ENCODE assay signal across 29 mouse cellular contexts in genomic region chr7:121636732-121637131, GRCm38 (mm10).
DNase-seq lines count a peak whose midpoint lies in the region; ATAC-seq and TF ChIP-seq lines count a peak whose summit lies in the region.
"Had no signal": no experiment of that assay in that cellular context is flagged by ENCODE, and none has a peak within 500 bp of the region (broad histone marks: within the 10 kb centered on the region; RNA-seq: fewer than 3 reads in every experiment).

No protein-coding gene starts in this region.

- in situ Hi-C loops in CH12.LX (cut with MboI; ENCODE audit: low pct_ligation_motif_present, low pct_unique_long_range_greater_than_20kb, low sequenced_read_pairs), result no loop called here

- H3K27me3 ChIP-seq in CH12.LX (replicated peaks), result no peaks in the 10 kb centered on the region
- H3K27me3 ChIP-seq: embryonic facial prominence, embryonic 15.5 days; forebrain, embryonic 12.5 days; hindbrain, embryonic 12.5 days; liver, embryonic 15.5 days; neural tube, embryonic 15.5 days had no signal

- TF ChIP-seq RAD21 in CH12.LX (IDR thresholded peaks at IDR 0.05; ENCODE audit: low read depth, low read length), result no peak

- TF ChIP-seq EP300 in CH12.LX (IDR thresholded peaks at IDR 0.05; ENCODE audit: low read length), result no peak

- H3K79me2 ChIP-seq in CH12.LX (replicated peaks; ENCODE audit: control insufficient read depth, extremely low read depth, insufficient read depth, poor library complexity, severe bottlenecking), result no peaks in the 10 kb centered on the region

- H3K27ac ChIP-seq in CH12.LX (ENCODE audit: insufficient read depth, low read depth), result no peak overlapping the region
- H3K27ac ChIP-seq in bone marrow macrophage, adult 2 months (ENCODE audit: insufficient read depth, low read depth, low read length), result 0 out of 2 replicates have a peak overlapping the region, but pooled peaks have one; percentile 13
- H3K27ac ChIP-seq: embryonic facial prominence, embryonic 10.5 days; embryonic facial prominence, embryonic 15.5 days; forebrain, embryonic 12.5 days; heart, embryonic 10.5 days; hindbrain, embryonic 12.5 days; liver, embryonic 15.5 days; neural tube, embryonic 15.5 days had no signal

- H3K9me3 ChIP-seq in CH12.LX (replicated peaks; ENCODE audit: low read length), result no peaks in the 10 kb centered on the region
- H3K9me3 ChIP-seq: forebrain, embryonic 12.5 days; heart, embryonic 10.5 days; hindbrain, embryonic 12.5 days; liver, embryonic 15.5 days had no signal

- DNase-seq in lung, postnatal 25 days (ENCODE audit: low spot score), result peak; percentile 7
- no peak for DNase-seq in lung, postnatal 4 days
- peak; percentile 6 for DNase-seq in CH12.LX (ENCODE audit: extremely low read depth)
- DNase-seq in Muller cell, postnatal 12 days (ENCODE audit: inconsistent ontology term), result no peak
- DNase-seq in left cerebral cortex, adult 11 months (ENCODE audit: low spot score), result no peak
- DNase-seq: adrenal gland, adult 2 months; adrenal gland, postnatal 36 days; cerebellum, adult 2 months; cerebellum, postnatal 14 days; forebrain, postnatal 0 days; heart, postnatal 36 days; kidney, postnatal 36 days; layer of hippocampus, postnatal 36 days; liver; midbrain, embryonic 14.5 days; retina, postnatal 1 day; right cerebral cortex, postnatal 14 days; thymus, postnatal 14 days had no signal

- peaks cover 0 to 21% of the 10 kb centered on the region in 2 experiments; a peak in 2 of 4 replicates for H3K4me1 ChIP-seq in CH12.LX (ENCODE audit: control insufficient read depth in 1 of 2, insufficient read depth in 2 of 2)
- peaks cover 7% of the 10 kb centered on the region for H3K4me1 ChIP-seq in bone marrow macrophage, adult 2 months (ENCODE audit: control insufficient read depth, insufficient read depth, low read length)
- H3K4me1 ChIP-seq: embryonic facial prominence, embryonic 10.5 days; embryonic facial prominence, embryonic 15.5 days; forebrain, embryonic 12.5 days; liver, embryonic 15.5 days; neural tube, embryonic 15.5 days had no signal

- dilution Hi-C loops in CH12.LX (cut with MboI; ENCODE audit: extremely low pct_ligation_motif_present, extremely low pct_unique_long_range_greater_than_20kb, low sequenced_read_pairs), result no loop called here

- H3K36me3 ChIP-seq in CH12.LX (replicated peaks in 1 of 2; ENCODE audit: control insufficient read depth in 1 of 2, insufficient read depth in 1 of 2, low read length in 1 of 2), result no peaks in the 10 kb centered on the region
- H3K36me3 ChIP-seq: embryonic facial prominence, embryonic 10.5 days; embryonic facial prominence, embryonic 15.5 days; forebrain, embryonic 12.5 days; heart, embryonic 10.5 days; hindbrain, embryonic 12.5 days; liver, embryonic 15.5 days; neural tube, embryonic 15.5 days had no signal

- TF ChIP-seq POLR2A in CH12.LX (IDR thresholded peaks at IDR 0.05; ENCODE audit: low read depth, low read length), result no peak
- no peak for TF ChIP-seq POLR2A in bone marrow macrophage, adult 2 months (IDR thresholded peaks at IDR 0.05; ENCODE audit: borderline replicate concordance, low read depth, low read length)

- no peak overlapping the region for H3K4me3 ChIP-seq in CH12.LX (replicated peaks in 1 of 3; ENCODE audit: low read depth in 2 of 3, low read length in 2 of 3, poor library complexity in 1 of 3)
- no peak overlapping the region for H3K4me3 ChIP-seq in bone marrow macrophage, adult 2 months (ENCODE audit: insufficient read depth, low read length)
- H3K4me3 ChIP-seq: embryonic facial prominence, embryonic 10.5 days; embryonic facial prominence, embryonic 15.5 days; forebrain, embryonic 12.5 days; heart, embryonic 10.5 days; hindbrain, embryonic 12.5 days; liver, embryonic 15.5 days; neural tube, embryonic 15.5 days had no signal

- peak; percentile 58 for ATAC-seq in megakaryocyte progenitor cell, adult 5-6 weeks (replicated peaks; ENCODE audit: poor library complexity)
- ATAC-seq: activated CD4-positive, CD25-positive, alpha-beta regulatory T cell, adult 4 months; forebrain, postnatal 0 days; intestine, embryonic 16.5 days had no signal

- no peak overlapping the region for H3K9ac ChIP-seq in CH12.LX (ENCODE audit: insufficient read depth, low read depth)
- H3K9ac ChIP-seq: embryonic facial prominence, embryonic 15.5 days; forebrain, embryonic 12.5 days; forebrain, postnatal 0 days; hindbrain, embryonic 12.5 days; liver, embryonic 15.5 days; neural tube, embryonic 15.5 days had no signal

- no peak overlapping the region for H3K4me2 ChIP-seq in CH12.LX (ENCODE audit: insufficient read depth, low read depth, poor library complexity, severe bottlenecking)
- H3K4me2 ChIP-seq: embryonic facial prominence, embryonic 15.5 days; forebrain, embryonic 12.5 days; hindbrain, embryonic 12.5 days; liver, embryonic 15.5 days; neural tube, embryonic 15.5 days had no signal

- no peak for TF ChIP-seq CTCF in CH12.LX (conservative IDR thresholded peaks at IDR 0.05 in 1 of 2, IDR thresholded peaks at IDR 0.05 in 1 of 2; ENCODE audit: low read depth in 2 of 2, low read length in 2 of 2)
- no peak for TF ChIP-seq CTCF in bone marrow macrophage, adult 2 months (IDR thresholded peaks at IDR 0.05; ENCODE audit: low read depth, low read length)

TF ChIP-seq in CH12.LX, 34 proteins besides CTCF, POLR2A, EP300 and RAD21:
- no peak for TF ChIP-seq ZMIZ1 (IDR thresholded peaks at IDR 0.05; ENCODE audit: low read depth, low read length)
- no peak for TF ChIP-seq USF2 (conservative IDR thresholded peaks at IDR 0.05; ENCODE audit: low read depth, low read length)
- TF ChIP-seq ETS1 (conservative IDR thresholded peaks at IDR 0.05; ENCODE audit: low read depth, low read length), result no peak
- TF ChIP-seq HCFC1 (IDR thresholded peaks at IDR 0.05; ENCODE audit: low read depth, low read length), result no peak
- TF ChIP-seq SMC3 (IDR thresholded peaks at IDR 0.05; ENCODE audit: low read depth, low read length), result no peak
- TF ChIP-seq NRF1 (IDR thresholded peaks at IDR 0.05; ENCODE audit: low read depth, low read length), result no peak
- no peak for TF ChIP-seq E2F4 (IDR thresholded peaks at IDR 0.05; ENCODE audit: insufficient replicate concordance, low read depth, low read length)
- TF ChIP-seq BHLHE40 (IDR thresholded peaks at IDR 0.05; ENCODE audit: low read depth, low read length), result no peak
- TF ChIP-seq MAFK (IDR thresholded peaks at IDR 0.05; ENCODE audit: insufficient replicate concordance, low read length), result no peak
- no peak for TF ChIP-seq MAX (IDR thresholded peaks at IDR 0.05; ENCODE audit: low read length)
- no peak for TF ChIP-seq MEF2A (IDR thresholded peaks at IDR 0.05; ENCODE audit: borderline replicate concordance, low read depth, low read length)
- TF ChIP-seq ZKSCAN1 (IDR thresholded peaks at IDR 0.05; ENCODE audit: borderline replicate concordance, low read depth, low read length), result no peak
- no peak for TF ChIP-seq MYC (IDR thresholded peaks at IDR 0.05; ENCODE audit: low read depth, low read length)
- no peak for TF ChIP-seq CHD2 (IDR thresholded peaks at IDR 0.05; ENCODE audit: low read length)
- no peak for TF ChIP-seq TBP (conservative IDR thresholded peaks at IDR 0.05; ENCODE audit: low read depth, low read length)
- TF ChIP-seq GABPA (IDR thresholded peaks at IDR 0.05; ENCODE audit: insufficient replicate concordance, low read depth, low read length), result no peak
- TF ChIP-seq MXI1 (IDR thresholded peaks at IDR 0.05; ENCODE audit: low read depth, low read length), result no peak
- TF ChIP-seq NELFE (IDR thresholded peaks at IDR 0.05; ENCODE audit: low read depth, low read length), result no peak
- no peak for TF ChIP-seq ZNF384 (IDR thresholded peaks at IDR 0.05; ENCODE audit: low read depth, low read length)

Comparison
In these comparisons a context has a peak if more than half of its experiments do, and no peak if none do; other contexts are left out.
1. DNase-seq: peak in lung, postnatal 25 days (single experiment) and CH12.LX (single experiment); none in lung, postnatal 4 days (0 of 2), Muller cell, postnatal 12 days (single experiment) and left cerebral cortex, adult 11 months (single experiment).